Mouse (Mus musculus): ENCODE data around the gene Afdn. TPM values are rescaled to one million over a fixed set of nuclear protein-coding genes. Genes with fewer than 3 reads are reported as not detected.
"Not testable (repeated sequence)": the region's sequence is repeated elsewhere in the genome, so short reads cannot be mapped to it uniquely, and the experiment has no call there.

The Afdn gene
- polyA plus RNA-seq, 1 experiment from 2014 or later: 79.9 TPM

GRCm38 (mm10) chr17:13783469-13783868, 23.1 kb downstream of the Afdn start:
- H3K27me3 ChIP-seq: no peaks in the 10 kb centered on the region
- no peaks in the 10 kb centered on the region for H3K36me3 ChIP-seq
- H3K4me2 ChIP-seq: no peak overlapping the region
- WGBS: 63% methylated on average over 1 of the region's 1 CpGs
- no peak for ATAC-seq (ENCODE audit: insufficient number of reproducible peaks, low FRiP score, low TSS enrichment, low read depth)
- no peak overlapping the region for H3K9ac ChIP-seq
- no peaks in the 10 kb centered on the region for H3K9me3 ChIP-seq
- no peaks in the 10 kb centered on the region for H3K4me1 ChIP-seq
- no peak overlapping the region for H3K4me3 ChIP-seq
- H3K27ac ChIP-seq: no peak overlapping the region

GRCm38 (mm10) chr17:13790033-13790432, 29.7 kb downstream of the Afdn start:
- not testable (repeated sequence) for H3K27ac ChIP-seq; H3K4me1 ChIP-seq; H3K9me3 ChIP-seq; ATAC-seq (ENCODE audit: insufficient number of reproducible peaks, low FRiP score, low TSS enrichment, low read depth); H3K9ac ChIP-seq; H3K4me2 ChIP-seq; H3K4me3 ChIP-seq; H3K36me3 ChIP-seq; H3K27me3 ChIP-seq
- WGBS: 88% methylated on average over 2 of the region's 2 CpGs

GRCm38 (mm10) chr17:13797691-13798090, 37.4 kb downstream of the Afdn start:
- 84% methylated on average over 1 of the region's 1 CpGs for WGBS
- no peak overlapping the region for H3K9ac ChIP-seq
- H3K4me3 ChIP-seq: no peak overlapping the region
- H3K27ac ChIP-seq: no peak overlapping the region
- H3K9me3 ChIP-seq: no peaks in the 10 kb centered on the region
- no peak overlapping the region for H3K4me2 ChIP-seq
- no peaks in the 10 kb centered on the region for H3K36me3 ChIP-seq
- no peaks in the 10 kb centered on the region for H3K27me3 ChIP-seq
- H3K4me1 ChIP-seq: no peaks in the 10 kb centered on the region
- no peak for ATAC-seq (ENCODE audit: insufficient number of reproducible peaks, low FRiP score, low TSS enrichment, low read depth)

GRCm38 (mm10) chr17:13802836-13803408, 42.6 kb downstream of the Afdn start:
- Histone ChIP-seq H3K4me1 (no peaks in the 10 kb centered on the region), H3K27me3 (no peaks in the 10 kb centered on the region), H3K4me2 (no peak overlapping the region), H3K9me3 (no peaks in the 10 kb centered on the region), H3K36me3 (peaks cover 12% of the 10 kb centered on the region), H3K9ac (no peak overlapping the region), H3K4me3 (no peak overlapping the region), H3K27ac (no peak overlapping the region)
- 67% methylated on average over 2 of the region's 2 CpGs for WGBS
- no peak for ATAC-seq (ENCODE audit: insufficient number of reproducible peaks, low FRiP score, low TSS enrichment, low read depth)

GRCm38 (mm10) chr17:13806016-13806415, 45.7 kb downstream of the Afdn start:
- no peak overlapping the region for H3K9ac ChIP-seq
- no peak overlapping the region for H3K4me2 ChIP-seq
- no peak for ATAC-seq (ENCODE audit: insufficient number of reproducible peaks, low FRiP score, low TSS enrichment, low read depth)

GRCm38 (mm10) chr17:13817789-13818188, 57.5 kb downstream of the Afdn start:
- ATAC-seq (ENCODE audit: insufficient number of reproducible peaks, low FRiP score, low TSS enrichment, low read depth): no peak
- 93% methylated on average over 2 of the region's 2 CpGs for WGBS
- Histone ChIP-seq H3K4me3 (no peak overlapping the region), H3K9me3 (no peaks in the 10 kb centered on the region), H3K27ac (no peak overlapping the region), H3K4me1 (no peaks in the 10 kb centered on the region), H3K36me3 (peaks cover 3% of the 10 kb centered on the region; the same call in 1 of the 2 replicates), H3K4me2 (no peak overlapping the region), H3K27me3 (no peaks in the 10 kb centered on the region), H3K9ac (no peak overlapping the region)

More at GRCm38 (mm10) chr17:13806016-13806415, 45.7 kb downstream of the Afdn start:
- H3K9me3 ChIP-seq: no peaks in the 10 kb centered on the region
- H3K36me3 ChIP-seq: peaks cover 21% of the 10 kb centered on the region
- no peaks in the 10 kb centered on the region for H3K4me1 ChIP-seq
- no peak overlapping the region for H3K4me3 ChIP-seq
- WGBS: 92% methylated on average over 1 of the region's 1 CpGs
- no peak overlapping the region for H3K27ac ChIP-seq
- H3K27me3 ChIP-seq: no peaks in the 10 kb centered on the region

- WGBS: 87% methylated on average over 4 of the region's 4 CpGs
- Histone ChIP-seq H3K9ac (no peak overlapping the region), H3K27me3 (no peaks in the 10 kb centered on the region), H3K4me2 (no peak overlapping the region), H3K4me1 (no peaks in the 10 kb centered on the region), H3K9me3 (no peaks in the 10 kb centered on the region), H3K27ac (no peak overlapping the region), H3K4me3 (no peak overlapping the region), H3K36me3 (peaks cover 7% of the 10 kb centered on the region; the same call in 1 of the 2 replicates)
- no peak for ATAC-seq (ENCODE audit: insufficient number of reproducible peaks, low FRiP score, low TSS enrichment, low read depth)
Measured at GRCm38 (mm10) chr17:13819342-13819741, 59.0 kb downstream of the Afdn start.

GRCm38 (mm10) chr17:13820676-13821075, 60.3 kb downstream of the Afdn start:
- no peak for ATAC-seq (ENCODE audit: insufficient number of reproducible peaks, low FRiP score, low TSS enrichment, low read depth)
- Histone ChIP-seq H3K36me3 (peaks cover 7% of the 10 kb centered on the region; the same call in 1 of the 2 replicates), H3K4me2 (no peak overlapping the region), H3K4me1 (no peaks in the 10 kb centered on the region), H3K27me3 (no peaks in the 10 kb centered on the region), H3K9me3 (no peaks in the 10 kb centered on the region), H3K4me3 (no peak overlapping the region), H3K27ac (no peak overlapping the region), H3K9ac (no peak overlapping the region)
- 96% methylated on average over 2 of the region's 2 CpGs for WGBS

GRCm38 (mm10) chr17:13825421-13825820, 65.1 kb downstream of the Afdn start:
- Histone ChIP-seq H3K4me1 (no peaks in the 10 kb centered on the region), H3K9me3 (no peaks in the 10 kb centered on the region), H3K4me3 (no peak overlapping the region), H3K27me3 (no peaks in the 10 kb centered on the region), H3K27ac (no peak overlapping the region), H3K9ac (no peak overlapping the region), H3K36me3 (0 out of 2 replicates have a peak, but pooled peaks cover 10% of the 10 kb centered on the region), H3K4me2 (no peak overlapping the region)
- no peak for ATAC-seq (ENCODE audit: insufficient number of reproducible peaks, low FRiP score, low TSS enrichment, low read depth)
- 88% methylated on average over 2 of the region's 2 CpGs for WGBS

- Histone ChIP-seq H3K27me3 (no peaks in the 10 kb centered on the region), H3K9ac (no peak overlapping the region), H3K4me1 (no peaks in the 10 kb centered on the region), H3K36me3 (peaks cover 33% of the 10 kb centered on the region), H3K4me3 (no peak overlapping the region), H3K9me3 (no peaks in the 10 kb centered on the region), H3K4me2 (no peak overlapping the region), H3K27ac (no peak overlapping the region)
- 94% methylated on average over 1 of the region's 1 CpGs for WGBS
- ATAC-seq (ENCODE audit: insufficient number of reproducible peaks, low FRiP score, low TSS enrichment, low read depth): no peak
Measured at GRCm38 (mm10) chr17:13830234-13830633, 69.9 kb downstream of the Afdn start.

- peaks cover 34% of the 10 kb centered on the region for H3K36me3 ChIP-seq
Measured at GRCm38 (mm10) chr17:13830636-13831341, 70.5 kb downstream of the Afdn start.

GRCm38 (mm10) chr17:13835876-13836275, 75.5 kb downstream of the Afdn start:
- no peak overlapping the region for H3K27ac ChIP-seq
- H3K4me1 ChIP-seq: no peaks in the 10 kb centered on the region
- no peak overlapping the region for H3K9ac ChIP-seq
- WGBS: 74% methylated on average over 4 of the region's 4 CpGs
- H3K4me2 ChIP-seq: no peak overlapping the region
- H3K27me3 ChIP-seq: no peaks in the 10 kb centered on the region
- H3K36me3 ChIP-seq: peaks cover 28% of the 10 kb centered on the region
- H3K9me3 ChIP-seq: no peaks in the 10 kb centered on the region
- no peak for ATAC-seq (ENCODE audit: insufficient number of reproducible peaks, low FRiP score, low TSS enrichment, low read depth)
- no peak overlapping the region for H3K4me3 ChIP-seq

More at GRCm38 (mm10) chr17:13830636-13831341, 70.5 kb downstream of the Afdn start:
- Histone ChIP-seq H3K4me1 (no peaks in the 10 kb centered on the region), H3K9me3 (no peaks in the 10 kb centered on the region), H3K4me3 (no peak overlapping the region), H3K27ac (no peak overlapping the region), H3K4me2 (no peak overlapping the region), H3K27me3 (no peaks in the 10 kb centered on the region), H3K9ac (no peak overlapping the region)
- WGBS: 80% methylated on average over 1 of the region's 1 CpGs
- no peak for ATAC-seq (ENCODE audit: insufficient number of reproducible peaks, low FRiP score, low TSS enrichment, low read depth)

All from limb, embryonic 15.5 days (tissue).